Mouse (Mus musculus) forebrain, embryonic 12.5 days (tissue): ENCODE results near the gene Cmip. TPM values are rescaled to one million over a fixed set of nuclear protein-coding genes. Genes with fewer than 3 reads are reported as not detected.
A peak's percentile ranks its signal among the peaks of the same experiment; 100 is the strongest.

Experiments
- ATAC-seq: fragments of 200-750 bp; cut with Nextera tagmentation; 2 replicates; pipeline ENCODE4 v1.8.0; 2017; ENCODE audit warnings: moderate TSS enrichment; ENCODE audit not compliant: low FRiP score
- H3K27ac ChIP-seq: fragments of 300-500 bp; sonication (generic); 2 replicates; pipeline ENCODE4 v1.5.1; 2016; ENCODE audit warnings: mild to moderate bottlenecking
- H3K27me3 ChIP-seq: fragments of 300-500 bp; sonication (generic); 2 replicates; pipeline ENCODE4 v1.6.1; 2016; ENCODE audit warnings: mild to moderate bottlenecking
- H3K36me3 ChIP-seq: fragments of 300-500 bp; sonication (generic); replicated peaks from 2 replicates; pipeline ENCODE4 v1.6.1; 2016; ENCODE audit warnings: mild to moderate bottlenecking
- H3K4me1 ChIP-seq: fragments of 300-500 bp; sonication (generic); 2 replicates; pipeline ENCODE4 v1.6.1; 2016
- H3K4me2 ChIP-seq: fragments of 300-500 bp; sonication (generic); 2 replicates; pipeline ENCODE4 v1.6.1; 2016; ENCODE audit warnings: mild to moderate bottlenecking, moderate library complexity
- H3K4me3 ChIP-seq: fragments of 300-500 bp; sonication (generic); replicated peaks from 2 replicates; pipeline ENCODE4 v1.5.1; 2016; ENCODE audit warnings: mild to moderate bottlenecking
- H3K9ac ChIP-seq: fragments of 300-500 bp; sonication (generic); 2 replicates; pipeline ENCODE4 v1.6.1; 2016; ENCODE audit warnings: mild to moderate bottlenecking
- H3K9me3 ChIP-seq: fragments of 300-500 bp; sonication (generic); 2 replicates; pipeline ENCODE4 v1.6.1; 2016
- WGBS: fragments of 180-500 bp; shearing (Covaris S2); methylation state at CpG from one replicate; pipeline ENCODE4 v1.1.7; 2016; 5-methylcytosine and 5-hydroxymethylcytosine counted together
- polyA plus RNA-seq: library from polyadenylated mRNA; unstranded; fragments of >200 nt; fragmentation: Nextera tagmentation; extraction: Ambion mirVana; gene quantifications from 2 replicates; pipeline ENCODE4 v1.2.1, GENCODE M21; 2016

The Cmip gene
- polyA plus RNA-seq, 1 experiment from 2014 or later: 30.5 TPM

GRCm38 (mm10) chr8:117474944-117475343, 218.1 kb downstream of the Cmip start:
- WGBS: 2% methylated on average over 5 of the region's 5 CpGs
- H3K36me3 ChIP-seq: no peaks in the 10 kb centered on the region
- H3K27ac ChIP-seq: no peak overlapping the region
- ATAC-seq: peak; percentile 45
- no peak overlapping the region for H3K9ac ChIP-seq
- H3K4me1 ChIP-seq: peaks cover 11% of the 10 kb centered on the region
- no peaks in the 10 kb centered on the region for H3K27me3 ChIP-seq
- no peak overlapping the region for H3K4me2 ChIP-seq
- H3K9me3 ChIP-seq: no peaks in the 10 kb centered on the region
- H3K4me3 ChIP-seq: no peak overlapping the region

- no peaks in the 10 kb centered on the region for H3K9me3 ChIP-seq
- H3K4me2 ChIP-seq: no peak overlapping the region
- no peak overlapping the region for H3K27ac ChIP-seq
- H3K36me3 ChIP-seq: no peaks in the 10 kb centered on the region
- ATAC-seq: no peak
- H3K27me3 ChIP-seq: no peaks in the 10 kb centered on the region
- WGBS: 84% methylated on average over 7 of the region's 7 CpGs
- H3K4me3 ChIP-seq: no peak overlapping the region
- H3K4me1 ChIP-seq: peaks cover 3% of the 10 kb centered on the region
- no peak overlapping the region for H3K9ac ChIP-seq
These were observed 219.0 kb downstream of the Cmip start for GRCm38 (mm10) chr8:117475819-117476218.

GRCm38 (mm10) chr8:117478082-117478481, 221.2 kb downstream of the Cmip start:
- H3K4me2 ChIP-seq: no peak overlapping the region
- no peak for ATAC-seq

GRCm38 (mm10) chr8:117479996-117480395, 223.1 kb downstream of the Cmip start:
- H3K36me3 ChIP-seq: no peaks in the 10 kb centered on the region
- H3K9me3 ChIP-seq: no peaks in the 10 kb centered on the region
- ATAC-seq: no peak
- 96% methylated on average over 9 of the region's 9 CpGs for WGBS
- no peak overlapping the region for H3K4me2 ChIP-seq
- no peak overlapping the region for H3K27ac ChIP-seq
- no peaks in the 10 kb centered on the region for H3K27me3 ChIP-seq
- no peaks in the 10 kb centered on the region for H3K4me1 ChIP-seq
- H3K4me3 ChIP-seq: no peak overlapping the region
- no peak overlapping the region for H3K9ac ChIP-seq

More at GRCm38 (mm10) chr8:117478082-117478481, 221.2 kb downstream of the Cmip start:
- Histone ChIP-seq H3K4me1 (no peaks in the 10 kb centered on the region), H3K4me3 (no peak overlapping the region), H3K27me3 (no peaks in the 10 kb centered on the region), H3K9ac (no peak overlapping the region), H3K36me3 (no peaks in the 10 kb centered on the region), H3K9me3 (no peaks in the 10 kb centered on the region), H3K27ac (no peak overlapping the region)

- no peak overlapping the region for H3K9ac ChIP-seq
- no peak for ATAC-seq
- H3K27ac ChIP-seq: no peak overlapping the region
- H3K27me3 ChIP-seq: no peaks in the 10 kb centered on the region
- no peaks in the 10 kb centered on the region for H3K36me3 ChIP-seq
- H3K4me1 ChIP-seq: no peaks in the 10 kb centered on the region
- H3K4me2 ChIP-seq: no peak overlapping the region
- WGBS: 66% methylated on average over 5 of the region's 5 CpGs
- H3K4me3 ChIP-seq: no peak overlapping the region
- no peaks in the 10 kb centered on the region for H3K9me3 ChIP-seq
These were observed 223.7 kb downstream of the Cmip start for GRCm38 (mm10) chr8:117480516-117480915.

GRCm38 (mm10) chr8:117481830-117482229, 225.0 kb downstream of the Cmip start:
- Histone ChIP-seq H3K9ac (no peak overlapping the region), H3K4me2 (no peak overlapping the region), H3K4me1 (no peaks in the 10 kb centered on the region), H3K36me3 (no peaks in the 10 kb centered on the region), H3K4me3 (no peak overlapping the region), H3K9me3 (no peaks in the 10 kb centered on the region), H3K27ac (no peak overlapping the region), H3K27me3 (no peaks in the 10 kb centered on the region)
- ATAC-seq: no peak
- 91% methylated on average over 5 of the region's 5 CpGs for WGBS

GRCm38 (mm10) chr8:117484731-117485130, 227.9 kb downstream of the Cmip start:
- Histone ChIP-seq H3K36me3 (no peaks in the 10 kb centered on the region), H3K9ac (no peak overlapping the region), H3K27me3 (no peaks in the 10 kb centered on the region), H3K4me2 (no peak overlapping the region), H3K9me3 (no peaks in the 10 kb centered on the region), H3K4me1 (no peaks in the 10 kb centered on the region), H3K4me3 (no peak overlapping the region), H3K27ac (no peak overlapping the region)
- 86% methylated on average over 8 of the region's 8 CpGs for WGBS
- no peak for ATAC-seq

GRCm38 (mm10) chr8:117485316-117485715, 228.5 kb downstream of the Cmip start:
- no peak overlapping the region for H3K4me3 ChIP-seq
- H3K9ac ChIP-seq: no peak overlapping the region
- no peak overlapping the region for H3K27ac ChIP-seq
- H3K27me3 ChIP-seq: no peaks in the 10 kb centered on the region
- H3K4me2 ChIP-seq: no peak overlapping the region
- WGBS: 83% methylated on average over 1 of the region's 1 CpGs
- ATAC-seq: no peak
- no peaks in the 10 kb centered on the region for H3K9me3 ChIP-seq
- H3K4me1 ChIP-seq: no peaks in the 10 kb centered on the region
- no peaks in the 10 kb centered on the region for H3K36me3 ChIP-seq

GRCm38 (mm10) chr8:117488246-117489005, 231.6 kb downstream of the Cmip start:
- Histone ChIP-seq H3K9me3 (no peaks in the 10 kb centered on the region), H3K4me3 (no peak overlapping the region), H3K4me1 (peaks cover 3% of the 10 kb centered on the region; the same call in 1 of the 2 replicates), H3K4me2 (no peak overlapping the region), H3K36me3 (no peaks in the 10 kb centered on the region), H3K9ac (no peak overlapping the region), H3K27me3 (0 out of 2 replicates have a peak, but pooled peaks cover 7% of the 10 kb centered on the region), H3K27ac (no peak overlapping the region)
- no peak for ATAC-seq
- WGBS: 87% methylated on average over 10 of the region's 10 CpGs

GRCm38 (mm10) chr8:117493543-117493942, 236.7 kb downstream of the Cmip start:
- Histone ChIP-seq H3K36me3 (no peaks in the 10 kb centered on the region), H3K9ac (no peak overlapping the region), H3K4me2 (no peak overlapping the region), H3K27ac (no peak overlapping the region), H3K27me3 (peaks cover 29% of the 10 kb centered on the region), H3K4me3 (no peak overlapping the region), H3K4me1 (peaks cover 14% of the 10 kb centered on the region), H3K9me3 (no peaks in the 10 kb centered on the region)
- ATAC-seq: no peak
- WGBS: 19% methylated on average over 9 of the region's 9 CpGs

- Histone ChIP-seq H3K9me3 (no peaks in the 10 kb centered on the region), H3K27ac (no peak overlapping the region), H3K4me3 (no peak overlapping the region), H3K9ac (no peak overlapping the region), H3K36me3 (no peaks in the 10 kb centered on the region), H3K4me2 (no peak overlapping the region), H3K4me1 (peaks cover 18% of the 10 kb centered on the region), H3K27me3 (peaks cover 40% of the 10 kb centered on the region)
- no peak for ATAC-seq
- 76% methylated on average over 2 of the region's 2 CpGs for WGBS
These were observed 238.0 kb downstream of the Cmip start for GRCm38 (mm10) chr8:117494874-117495273.

- peak; percentile 77 for ATAC-seq
- Histone ChIP-seq H3K9me3 (no peaks in the 10 kb centered on the region), H3K36me3 (no peaks in the 10 kb centered on the region), H3K4me3 (peak within 1 kb of the TSS; percentile 50), H3K4me1 (peaks cover 16% of the 10 kb centered on the region), H3K27ac (no peak within 1 kb of the TSS), H3K27me3 (peaks cover 40% of the 10 kb centered on the region), H3K9ac (peak within 1 kb of the TSS; percentile 62), H3K4me2 (peak within 1 kb of the TSS; percentile 83)
- WGBS: under 1% methylated on average over 62 of the region's 62 CpGs
These were observed 241.5 kb downstream of the Cmip start, which contains the start of gene Plcg2 for GRCm38 (mm10) chr8:117498179-117498914. TSS of gene Plcg2 (plus strand) at chr8:117498291.
